Mouse (Mus musculus) midbrain, embryonic 13.5 days (tissue): ENCODE results near the gene Acadvl. TPM values are rescaled to one million over a fixed set of nuclear protein-coding genes. Genes with fewer than 3 reads are reported as not detected.
A peak's percentile ranks its signal among the peaks of the same experiment; 100 is the strongest.

Source experiments
- ATAC-seq: fragments of 200-750 bp; cut with Nextera tagmentation; 2 replicates; pipeline ENCODE4 v1.8.0; 2017; ENCODE audit warnings: mild to moderate bottlenecking, moderate TSS enrichment, moderate library complexity
- H3K27ac ChIP-seq: fragments of 300-500 bp; sonication (generic); 2 replicates; pipeline ENCODE4 v1.5.1; 2015; ENCODE audit warnings: inconsistent platforms, mild to moderate bottlenecking, moderate library complexity
- H3K27me3 ChIP-seq: fragments of 300-500 bp; sonication (generic); 2 replicates; pipeline ENCODE4 v1.6.1; 2015; ENCODE audit warnings: mild to moderate bottlenecking, inconsistent platforms
- H3K36me3 ChIP-seq: fragments of 300-500 bp; sonication (generic); 2 replicates; pipeline ENCODE4 v1.6.1; 2015; ENCODE audit warnings: mild to moderate bottlenecking, inconsistent platforms
- H3K4me1 ChIP-seq: fragments of 300-500 bp; sonication (generic); replicated peaks from 2 replicates; pipeline ENCODE4 v1.6.1; 2015; ENCODE audit warnings: inconsistent platforms
- H3K4me2 ChIP-seq: fragments of 300-500 bp; sonication (generic); replicated peaks from 2 replicates; pipeline ENCODE4 v1.6.1; 2015; ENCODE audit warnings: moderate library complexity, mild to moderate bottlenecking, inconsistent platforms
- H3K4me3 ChIP-seq: fragments of 300-500 bp; sonication (generic); replicated peaks from 2 replicates; pipeline ENCODE4 v1.5.1; 2015; ENCODE audit warnings: mild to moderate bottlenecking, inconsistent platforms
- H3K9ac ChIP-seq: fragments of 300-500 bp; sonication (generic); replicated peaks from 2 replicates; pipeline ENCODE4 v1.6.1; 2015; ENCODE audit warnings: mild to moderate bottlenecking, inconsistent platforms
- H3K9me3 ChIP-seq: fragments of 300-500 bp; sonication (generic); 2 replicates; pipeline ENCODE4 v1.6.1; 2016; ENCODE audit warnings: mild to moderate bottlenecking, inconsistent platforms
- WGBS: fragments of 180-500 bp; shearing (Covaris S2); methylation state at CpG from one replicate; pipeline ENCODE4 v1.1.7; 2015; 5-methylcytosine and 5-hydroxymethylcytosine counted together
- polyA plus RNA-seq: library from polyadenylated mRNA; unstranded; fragments of >200 nt; fragmentation: Nextera tagmentation; extraction: Ambion mirVana; gene quantifications from 2 replicates; pipeline ENCODE4 v1.2.1, GENCODE M21; 2015

Acadvl gene
- polyA plus RNA-seq, 1 experiment from 2014 or later: 51.7 TPM

DNA sequence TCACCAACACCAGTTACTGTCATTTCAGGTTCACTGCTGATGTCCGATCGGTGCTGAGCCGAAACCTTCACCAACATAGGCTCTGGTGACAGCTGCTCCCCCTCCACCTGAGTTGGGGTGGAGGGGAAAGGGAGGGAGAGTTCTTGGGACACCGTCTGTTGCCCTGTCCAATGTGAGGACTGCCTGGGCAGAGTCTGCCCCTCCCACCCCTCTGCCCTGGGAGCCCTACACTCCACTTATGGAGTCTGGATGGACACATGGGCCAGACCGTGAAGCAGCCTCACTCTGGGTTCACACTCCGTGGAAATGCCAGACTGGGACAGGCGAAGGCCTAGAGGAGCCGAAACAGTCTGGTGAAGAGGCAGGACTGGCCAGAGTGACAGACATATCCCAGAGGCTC is 25.3 kb downstream of the Acadvl start:
- Histone ChIP-seq H3K9ac (no peak overlapping the region), H3K27ac (peak overlapping the region; percentile 93; the same call in 1 of the 2 replicates), H3K4me1 (peaks cover 30% of the 10 kb centered on the region), H3K9me3 (no peaks in the 10 kb centered on the region), H3K36me3 (peaks cover 64% of the 10 kb centered on the region), H3K4me3 (no peak overlapping the region), H3K27me3 (no peaks in the 10 kb centered on the region), H3K4me2 (no peak overlapping the region)
- WGBS: 88% methylated on average over 8 of the region's 8 CpGs
- ATAC-seq: no peak

DNA sequence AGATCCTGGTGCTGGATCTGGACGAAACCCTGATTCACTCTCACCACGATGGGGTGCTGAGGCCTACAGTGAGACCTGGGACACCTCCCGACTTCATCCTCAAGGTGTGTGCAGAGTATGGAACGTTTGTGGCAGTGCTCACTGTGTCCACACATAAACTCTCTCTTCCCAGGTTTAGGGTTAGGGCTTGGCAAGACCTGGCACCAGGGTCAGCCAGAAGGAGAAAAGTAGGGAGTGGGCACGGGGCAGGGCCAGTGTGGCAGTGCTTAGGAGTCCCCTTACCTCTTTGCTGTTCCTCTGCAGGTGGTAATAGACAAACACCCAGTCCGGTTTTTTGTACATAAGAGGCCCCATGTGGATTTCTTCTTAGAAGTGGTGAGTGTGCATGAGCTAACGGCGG is 30.8 kb downstream of the Acadvl start:
- Histone ChIP-seq H3K4me1 (peaks cover 27% of the 10 kb centered on the region), H3K9me3 (no peaks in the 10 kb centered on the region), H3K4me3 (no peak overlapping the region), H3K27me3 (no peaks in the 10 kb centered on the region), H3K27ac (no peak overlapping the region), H3K36me3 (peaks cover 54% of the 10 kb centered on the region), H3K4me2 (no peak overlapping the region), H3K9ac (no peak overlapping the region)
- 93% methylated on average over 8 of the region's 8 CpGs for WGBS
- no peak for ATAC-seq

DNA sequence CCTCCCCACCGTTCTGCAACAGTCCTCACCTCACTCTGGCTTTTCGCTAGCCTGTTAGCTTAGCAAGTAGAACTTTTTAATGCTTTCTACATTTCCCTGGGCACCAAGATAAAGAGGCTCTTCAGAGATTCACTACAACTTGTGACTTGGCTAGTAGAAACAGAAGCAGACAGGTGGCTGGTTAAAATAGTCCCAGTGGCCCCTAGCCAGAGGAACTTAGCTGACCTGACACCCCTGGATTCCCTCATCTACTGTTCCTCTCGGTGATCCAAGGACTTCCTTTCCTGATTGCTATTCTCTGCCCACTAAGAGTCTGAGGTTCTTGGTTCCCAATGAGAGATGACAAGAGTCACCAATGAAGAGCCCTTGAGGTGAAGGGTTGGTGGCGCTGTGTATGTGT is 31.8 kb downstream of the Acadvl start:
- Histone ChIP-seq H3K9me3 (no peaks in the 10 kb centered on the region), H3K4me3 (peak overlapping the region; percentile 100), H3K4me2 (peak overlapping the region; percentile 84), H3K4me1 (peaks cover 36% of the 10 kb centered on the region), H3K27ac (no peak overlapping the region), H3K36me3 (peaks cover 45% of the 10 kb centered on the region), H3K27me3 (no peaks in the 10 kb centered on the region), H3K9ac (peak overlapping the region; percentile 99)
- ATAC-seq: no peak
- WGBS: 91% methylated on average over 4 of the region's 4 CpGs

DNA sequence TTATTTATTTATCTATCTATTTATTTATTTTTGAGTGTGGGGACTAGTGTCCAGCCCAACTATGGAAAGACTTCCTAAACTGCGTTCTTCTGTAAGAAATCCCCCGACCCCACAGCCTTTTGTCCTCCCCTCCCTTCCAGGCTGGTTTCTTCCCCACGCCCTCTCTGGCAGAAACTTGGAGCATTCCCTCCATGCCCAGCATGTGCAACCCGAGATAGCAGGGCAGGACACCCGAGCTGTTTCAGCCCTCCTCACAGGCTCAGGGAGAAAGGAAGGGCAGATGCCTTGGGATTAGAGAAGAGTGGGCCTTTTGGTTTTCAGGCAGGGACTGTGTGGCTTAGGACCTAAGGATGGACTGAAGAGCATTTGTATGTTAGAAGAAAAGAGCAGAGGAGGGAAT is 32.3 kb downstream of the Acadvl start:
- Histone ChIP-seq H3K27me3 (no peaks in the 10 kb centered on the region), H3K4me3 (peak overlapping the region; percentile 100), H3K4me2 (peak overlapping the region; percentile 84), H3K9me3 (no peaks in the 10 kb centered on the region), H3K9ac (peak overlapping the region; percentile 99), H3K27ac (peak overlapping the region; percentile 56; the same call in 1 of the 2 replicates), H3K36me3 (peaks cover 44% of the 10 kb centered on the region), H3K4me1 (peaks cover 38% of the 10 kb centered on the region)
- WGBS: 37% methylated on average over 5 of the region's 5 CpGs
- ATAC-seq: no peak

DNA sequence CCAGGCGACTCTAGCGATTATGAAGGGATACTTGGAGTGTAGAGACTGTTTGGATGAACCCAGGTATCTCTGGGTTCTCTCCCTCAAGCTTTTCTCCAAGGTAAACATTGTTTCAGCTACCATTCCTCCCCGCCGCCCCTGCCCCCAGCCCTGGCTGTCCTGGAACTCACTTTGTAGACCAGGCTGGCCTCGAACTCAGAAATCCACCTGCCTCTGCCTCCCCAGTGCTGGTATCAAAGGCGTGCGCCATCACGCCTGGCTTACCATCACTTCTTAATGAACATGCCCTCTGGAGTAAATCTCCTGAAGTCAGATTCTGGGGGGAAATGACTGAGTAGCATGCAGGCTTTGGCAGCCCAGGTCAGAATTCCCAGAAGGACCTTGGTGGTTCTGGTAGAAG is 33.0 kb downstream of the Acadvl start, which contains the start of gene Elp5:
Gene Elp5, minus strand, starts transcription at position 293 of the 400 bp plus-strand sequence.
- peak within 1 kb of the TSS; percentile 100 for H3K4me3 ChIP-seq
- H3K27ac ChIP-seq: peak within 1 kb of the TSS; percentile 99
- peak within 1 kb of the TSS; percentile 84 for H3K4me2 ChIP-seq
- no peaks in the 10 kb centered on the region for H3K27me3 ChIP-seq
- H3K9ac ChIP-seq: peak within 1 kb of the TSS; percentile 99
- ATAC-seq: no peak
- WGBS: 66% methylated on average over 8 of the region's 8 CpGs
- peaks cover 43% of the 10 kb centered on the region for H3K36me3 ChIP-seq
- peaks cover 38% of the 10 kb centered on the region for H3K4me1 ChIP-seq
- H3K9me3 ChIP-seq: no peaks in the 10 kb centered on the region

DNA sequence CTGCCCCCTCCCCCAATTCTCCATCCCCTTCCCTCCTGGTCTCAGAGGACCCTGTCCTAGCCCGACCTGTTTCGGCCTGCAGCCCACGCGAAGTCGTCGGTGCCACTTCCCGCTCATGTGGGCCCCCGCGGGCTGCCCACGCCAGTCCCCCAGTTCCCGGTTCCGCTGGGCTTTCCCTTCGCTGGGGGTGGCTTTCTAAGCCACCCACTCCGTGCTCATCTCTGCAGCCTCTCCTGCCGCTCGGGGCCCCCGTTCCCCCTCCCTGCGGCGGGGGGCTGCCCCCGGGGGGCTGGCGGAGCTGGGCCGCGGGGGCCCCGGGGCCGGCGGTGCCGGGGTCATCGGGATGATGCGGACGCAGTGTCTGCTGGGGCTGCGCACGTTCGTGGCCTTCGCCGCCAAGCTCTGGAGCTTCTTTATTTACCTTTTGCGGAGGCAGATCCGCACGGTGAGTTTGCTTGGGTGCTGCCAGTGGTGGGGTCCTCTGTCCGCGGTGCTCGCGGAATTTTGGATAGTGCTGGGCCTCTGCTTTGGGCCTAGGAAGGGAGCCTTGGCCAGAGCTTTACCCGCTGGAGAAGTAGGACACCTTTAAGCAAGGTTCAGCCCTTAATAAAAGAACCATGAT is 34.0 kb downstream of the Acadvl start, which contains the start of gene Ctdnep1:
Gene Ctdnep1, plus strand, starts transcription at position 16 of the 622 bp plus-strand sequence.
- peaks cover 41% of the 10 kb centered on the region for H3K36me3 ChIP-seq
- WGBS: under 1% methylated on average over 41 of the region's 43 CpGs
- ATAC-seq: peak; percentile 72

DNA sequence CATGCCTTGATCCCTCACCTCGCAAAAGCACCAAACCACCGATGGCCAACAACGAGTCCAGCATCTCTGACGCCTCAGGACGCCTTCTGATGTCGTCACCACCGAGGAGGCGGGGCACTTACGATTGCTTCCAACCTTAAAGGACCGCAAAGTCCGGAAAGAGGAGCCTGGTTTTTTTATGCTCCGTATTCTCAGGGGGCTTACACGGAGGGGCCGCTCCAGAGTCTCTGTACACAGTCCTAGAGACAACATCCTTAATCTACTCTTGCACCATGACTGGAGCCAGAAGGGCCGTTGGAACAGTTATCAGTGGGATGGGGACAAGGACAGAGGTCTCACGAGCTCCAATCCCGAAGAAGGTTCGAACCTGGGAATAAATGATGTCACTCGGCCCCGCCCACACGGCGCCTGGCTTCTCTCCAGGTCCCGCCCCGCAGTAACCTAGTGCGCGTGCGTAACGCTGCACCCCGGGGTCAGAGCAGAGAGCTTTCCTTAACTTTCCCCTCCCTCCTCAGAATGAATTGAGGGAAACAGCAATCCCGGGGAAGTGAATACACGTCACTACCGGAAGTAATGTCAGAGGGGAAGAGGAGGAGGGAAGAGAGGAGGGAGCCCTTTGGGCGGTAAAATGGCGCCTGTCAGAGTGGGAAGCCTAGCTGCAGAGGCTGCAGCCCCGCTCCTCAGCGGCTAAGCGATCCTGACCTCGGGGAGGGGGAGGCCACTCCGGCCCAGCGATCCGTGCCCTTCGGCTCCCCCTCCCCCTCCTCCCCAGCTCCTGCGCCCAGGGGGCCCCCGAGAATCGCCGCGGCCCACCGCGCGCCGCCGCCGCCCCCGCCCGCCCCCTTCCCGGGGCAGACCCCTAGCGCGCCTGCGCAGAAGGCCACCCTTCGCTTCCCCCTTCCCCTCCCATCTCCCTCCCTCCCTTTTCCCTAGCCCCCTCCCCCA is 34.7 kb downstream of the Acadvl start:
- H3K4me2 ChIP-seq: peak overlapping the region; percentile 84
- peak overlapping the region; percentile 99 for H3K9ac ChIP-seq
- ATAC-seq: peak; percentile 94
- peaks cover 43% of the 10 kb centered on the region for H3K36me3 ChIP-seq
- peak overlapping the region; percentile 100 for H3K4me3 ChIP-seq
- H3K9me3 ChIP-seq: no peaks in the 10 kb centered on the region
- peak overlapping the region; percentile 99 for H3K27ac ChIP-seq
- no peaks in the 10 kb centered on the region for H3K27me3 ChIP-seq
- peaks cover 38% of the 10 kb centered on the region for H3K4me1 ChIP-seq
- WGBS: under 1% methylated on average over 55 of the region's 60 CpGs

More for the DNA sequence above, 34.0 kb downstream of the Acadvl start, which contains the start of gene Ctdnep1:
- Histone ChIP-seq H3K4me3 (peak within 1 kb of the TSS; percentile 100), H3K9ac (peak within 1 kb of the TSS; percentile 99), H3K9me3 (no peaks in the 10 kb centered on the region), H3K27ac (peak within 1 kb of the TSS; percentile 99), H3K4me1 (peaks cover 38% of the 10 kb centered on the region), H3K27me3 (no peaks in the 10 kb centered on the region), H3K4me2 (peak within 1 kb of the TSS; percentile 84)

DNA sequence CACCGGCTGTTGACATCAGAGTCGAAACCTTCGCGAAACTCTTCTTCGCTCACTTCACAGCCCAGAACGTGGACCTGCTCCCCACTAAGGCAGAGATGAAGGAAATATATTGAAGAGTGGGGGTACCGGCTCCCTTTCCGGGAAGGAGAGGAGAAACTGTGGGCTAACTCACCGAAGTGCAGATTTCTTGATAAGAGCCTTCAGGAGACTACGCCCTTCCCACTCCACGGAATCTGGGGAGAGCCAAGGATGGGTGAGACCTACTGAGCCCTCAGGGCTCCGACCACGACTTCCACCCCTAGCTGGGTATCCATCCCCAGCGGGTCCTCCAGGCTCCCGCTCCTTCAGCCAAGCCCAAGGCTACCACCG is 35.4 kb downstream of the Acadvl start:
- no peaks in the 10 kb centered on the region for H3K9me3 ChIP-seq
- peak overlapping the region; percentile 84 for H3K4me2 ChIP-seq
- H3K36me3 ChIP-seq: peaks cover 43% of the 10 kb centered on the region
- no peak for ATAC-seq
- H3K4me3 ChIP-seq: peak overlapping the region; percentile 100
- H3K9ac ChIP-seq: peak overlapping the region; percentile 87
- peak overlapping the region; percentile 99 for H3K27ac ChIP-seq
- peaks cover 38% of the 10 kb centered on the region for H3K4me1 ChIP-seq
- 3% methylated on average over 16 of the region's 16 CpGs for WGBS
- no peaks in the 10 kb centered on the region for H3K27me3 ChIP-seq

DNA sequence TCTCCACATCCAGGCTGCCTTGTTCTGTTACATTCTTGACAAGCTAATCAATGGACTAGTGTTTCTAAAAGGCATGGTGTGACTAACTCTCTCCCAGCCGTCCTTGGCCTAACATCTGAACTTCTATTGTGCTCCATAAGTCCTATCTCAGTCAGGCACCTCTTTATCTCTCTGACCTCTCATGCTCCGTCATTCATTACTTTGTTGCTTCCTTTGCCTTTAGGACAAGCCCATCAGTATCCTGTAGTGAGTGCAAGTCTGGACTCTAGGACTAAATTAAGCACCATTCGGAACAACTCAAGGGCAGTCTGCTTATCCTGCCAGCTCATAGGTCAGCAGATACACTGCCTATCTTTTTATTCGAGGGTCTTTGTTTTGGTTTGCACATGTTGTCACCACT is 38.9 kb downstream of the Acadvl start:
- H3K4me2 ChIP-seq: no peak overlapping the region
- ATAC-seq: no peak
- peaks cover 14% of the 10 kb centered on the region for H3K4me1 ChIP-seq
- H3K36me3 ChIP-seq: peaks cover 63% of the 10 kb centered on the region
- WGBS: 86% methylated on average over 4 of the region's 4 CpGs
- H3K9me3 ChIP-seq: no peaks in the 10 kb centered on the region
- H3K27me3 ChIP-seq: no peaks in the 10 kb centered on the region
- no peak overlapping the region for H3K27ac ChIP-seq
- no peak overlapping the region for H3K4me3 ChIP-seq
- no peak overlapping the region for H3K9ac ChIP-seq

DNA sequence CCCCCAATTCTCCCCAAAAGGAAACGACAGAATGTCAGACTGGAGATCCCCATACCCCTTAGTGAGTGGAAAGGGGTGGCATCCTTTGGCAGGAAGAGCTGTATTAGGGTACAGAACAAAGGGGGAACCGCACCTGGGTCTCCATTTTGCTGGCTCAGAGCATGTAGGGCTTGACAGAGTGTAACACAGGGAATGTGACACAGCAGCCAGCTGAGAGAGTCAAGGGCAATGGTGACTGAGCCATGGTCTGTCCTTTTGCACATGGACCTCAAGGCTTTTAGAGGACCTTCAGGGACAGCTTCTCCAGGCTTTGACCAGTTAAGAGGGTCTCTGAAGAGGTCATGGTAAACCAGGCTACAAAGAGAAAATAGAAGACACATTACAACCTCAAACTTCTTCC is 40.3 kb downstream of the Acadvl start:
- peaks cover 72% of the 10 kb centered on the region for H3K36me3 ChIP-seq
- no peak overlapping the region for H3K4me3 ChIP-seq
- H3K9ac ChIP-seq: no peak overlapping the region
- no peaks in the 10 kb centered on the region for H3K27me3 ChIP-seq
- ATAC-seq: no peak
- no peak overlapping the region for H3K4me2 ChIP-seq
- 97% methylated on average over 2 of the region's 2 CpGs for WGBS
- H3K4me1 ChIP-seq: peaks cover 14% of the 10 kb centered on the region
- H3K27ac ChIP-seq: no peak overlapping the region
- no peaks in the 10 kb centered on the region for H3K9me3 ChIP-seq

DNA sequence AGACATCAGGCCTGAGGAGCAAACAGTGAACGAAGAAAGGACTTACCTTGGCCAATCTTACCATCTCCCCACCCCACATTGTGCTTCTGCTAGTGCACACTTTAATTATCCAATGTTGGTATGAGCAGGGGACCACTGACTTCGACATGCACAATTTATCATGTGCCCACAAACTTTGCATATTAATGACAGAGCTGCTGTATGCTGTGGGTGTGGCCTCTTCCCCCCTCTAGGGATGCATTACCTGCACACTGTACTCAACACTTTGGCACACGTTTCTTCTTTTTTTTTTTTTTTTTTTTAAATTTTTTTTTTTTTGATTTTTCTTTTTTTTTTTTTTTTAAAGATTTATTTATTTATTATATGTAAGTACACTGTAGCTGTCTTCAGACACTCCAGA is 44.4 kb downstream of the Acadvl start:
- peaks cover 34% of the 10 kb centered on the region for H3K27me3 ChIP-seq
- no peak overlapping the region for H3K4me3 ChIP-seq
- H3K36me3 ChIP-seq: peaks cover 71% of the 10 kb centered on the region
- peaks cover 11% of the 10 kb centered on the region; the same call in 1 of the 2 replicates for H3K4me1 ChIP-seq
- H3K9ac ChIP-seq: no peak overlapping the region
- 85% methylated on average over 3 of the region's 3 CpGs for WGBS
- no peak overlapping the region for H3K27ac ChIP-seq
- no peaks in the 10 kb centered on the region for H3K9me3 ChIP-seq
- H3K4me2 ChIP-seq: no peak overlapping the region
- no peak for ATAC-seq

DNA sequence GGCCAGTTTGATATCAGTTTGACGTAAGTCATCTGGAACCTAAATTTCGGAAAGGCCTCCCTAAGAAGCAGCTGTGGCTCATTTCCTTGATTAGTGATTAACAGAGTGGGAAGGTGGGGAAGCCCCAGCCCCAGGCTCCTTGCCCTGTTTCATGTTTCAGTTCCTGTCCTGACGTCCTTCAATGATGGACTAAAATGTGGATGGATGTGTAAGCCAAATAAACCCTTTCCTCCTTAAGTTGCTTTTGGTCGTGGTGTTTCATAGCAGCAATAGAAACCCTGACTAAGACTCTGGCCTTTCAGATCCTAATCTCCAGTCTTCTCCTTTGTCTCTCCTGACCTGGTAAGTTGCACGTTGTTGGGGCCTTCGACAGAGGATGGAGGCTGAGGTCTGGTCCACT is 45.0 kb downstream of the Acadvl start:
- H3K36me3 ChIP-seq: peaks cover 65% of the 10 kb centered on the region
- WGBS: 90% methylated on average over 6 of the region's 6 CpGs

More for the DNA sequence above, 45.0 kb downstream of the Acadvl start:
- H3K9ac ChIP-seq: no peak overlapping the region
- ATAC-seq: no peak
- H3K4me1 ChIP-seq: peaks cover 15% of the 10 kb centered on the region
- no peak overlapping the region for H3K27ac ChIP-seq
- no peak overlapping the region for H3K4me2 ChIP-seq
- H3K27me3 ChIP-seq: peaks cover 39% of the 10 kb centered on the region
- H3K9me3 ChIP-seq: no peaks in the 10 kb centered on the region
- H3K4me3 ChIP-seq: no peak overlapping the region
